In the genomic region with DNA sequence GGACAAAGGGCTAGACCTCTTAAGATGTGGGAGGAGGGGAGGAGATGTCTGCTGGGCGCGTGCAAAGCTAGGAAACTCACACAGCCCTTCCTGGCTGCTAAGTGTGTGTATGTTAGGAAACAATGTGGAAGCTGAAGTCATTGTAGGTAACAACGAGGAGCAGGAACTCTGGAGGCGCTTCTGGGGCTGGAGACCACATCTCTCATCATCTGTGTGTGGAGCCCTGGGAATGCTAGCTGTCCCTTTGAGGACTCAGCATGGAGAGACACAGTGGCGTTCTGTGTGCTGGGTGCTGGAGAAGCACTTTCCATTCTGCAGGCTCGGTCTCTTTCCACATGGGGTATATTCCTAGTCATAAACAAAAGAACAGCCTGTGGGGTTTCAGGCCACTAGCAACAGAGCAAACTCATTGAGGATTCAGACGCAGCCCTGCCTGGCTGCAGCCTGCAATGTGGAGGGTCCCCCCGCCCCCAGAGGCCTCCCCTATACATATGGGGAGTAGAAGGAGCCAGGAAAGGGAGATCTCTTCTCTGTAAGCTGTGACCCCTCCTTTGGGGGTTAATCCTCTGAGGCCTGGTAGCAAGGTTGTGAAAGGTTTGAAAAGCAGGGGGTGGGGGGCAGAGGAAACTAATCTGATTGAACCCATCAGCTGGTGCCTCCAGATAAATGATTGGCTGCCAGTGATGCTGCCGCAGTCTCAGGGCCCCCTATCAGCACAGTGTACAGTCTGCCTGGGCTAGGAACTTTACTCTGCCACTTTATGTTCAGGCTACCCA, we compare ENCODE assay signal across 10 mouse cellular contexts. TPM values are rescaled to one million over a fixed set of nuclear protein-coding genes. Genes with fewer than 3 reads are reported as not detected.
DNase-seq lines count a peak whose midpoint lies in the region; ATAC-seq and TF ChIP-seq lines count a peak whose summit lies in the region.
"Had no signal": no experiment of that assay in that cellular context is flagged by ENCODE, and none has a peak within 500 bp of the region (broad histone marks: within the 10 kb centered on the region; RNA-seq: fewer than 3 reads in every experiment).

No protein-coding gene starts in this region.

- intact Hi-C loops in heart, postnatal 14 days (cut with DNase I): no loop called here

- peak; percentile 84 for ATAC-seq in lung, embryonic 14.5 days (ENCODE audit: insufficient read depth)
- ATAC-seq in hematopoietic stem cell, adult 5-6 weeks (replicated peaks in 1 of 2; ENCODE audit: insufficient read depth in 1 of 2, low FRiP score in 2 of 2, low TSS enrichment in 1 of 2, low read depth in 1 of 2, poor library complexity in 2 of 2, severe bottlenecking in 2 of 2): peak; percentile 9 to 86; a peak in 3 of 4 replicates
- ATAC-seq in stomach, embryonic 16.5 days (ENCODE audit: insufficient read depth, low FRiP score): peak; percentile 63; the same call in 1 of the 2 replicates

- H3K27ac ChIP-seq in lung, embryonic 14.5 days (ENCODE audit: low read depth): peak overlapping the region; percentile 90
- peak overlapping the region; percentile 81 for H3K27ac ChIP-seq in stomach, embryonic 16.5 days (ENCODE audit: low read length)

- no peak for DNase-seq in lung, embryonic 14.5 days
- no peak for DNase-seq in lung, postnatal 25 days (ENCODE audit: low spot score)
- DNase-seq in lung, postnatal 14 days: peak; percentile 28
- no peak for DNase-seq in adrenal gland, postnatal 10 days
- no peak for DNase-seq in cerebellum, postnatal 36 days
- DNase-seq in heart, postnatal 14 days: no peak
- DNase-seq: thymus, adult 18-20 months had no signal

- no peaks in the 10 kb centered on the region for H3K27me3 ChIP-seq in lung, embryonic 14.5 days (ENCODE audit: insufficient read depth, low read length)
- H3K27me3 ChIP-seq in stomach, embryonic 16.5 days (ENCODE audit: control insufficient read depth, insufficient read depth, low read length): no peaks in the 10 kb centered on the region

- peak overlapping the region; percentile 33; the same call in 1 of the 2 replicates for H3K9ac ChIP-seq in lung, embryonic 14.5 days
- H3K9ac ChIP-seq in stomach, embryonic 16.5 days (ENCODE audit: low read length): peak overlapping the region; percentile 49; the same call in 1 of the 2 replicates

- H3K4me2 ChIP-seq in lung, embryonic 14.5 days: peak overlapping the region; percentile 10
- peak overlapping the region; percentile 28; the same call in 1 of the 2 replicates for H3K4me2 ChIP-seq in stomach, embryonic 16.5 days (ENCODE audit: low read depth, low read length)

- no peaks in the 10 kb centered on the region for H3K9me3 ChIP-seq in lung, embryonic 14.5 days (ENCODE audit: low read depth, low read length)
- no peaks in the 10 kb centered on the region for H3K9me3 ChIP-seq in stomach, embryonic 16.5 days (replicated peaks; ENCODE audit: control insufficient read depth, low read length)

- TF ChIP-seq CTCF in lung, embryonic 14.5 days (IDR thresholded peaks at IDR 0.05; ENCODE audit: low read depth): no peak

- WGBS in lung, embryonic 14.5 days: 9% methylated on average over 9 of the region's 9 CpGs
- WGBS in stomach, embryonic 16.5 days: 18% methylated on average over 9 of the region's 9 CpGs

- H3K4me3 ChIP-seq in lung, embryonic 14.5 days (ENCODE audit: low read depth, low read length): no peak overlapping the region
- H3K4me3 ChIP-seq in stomach, embryonic 16.5 days (replicated peaks; ENCODE audit: low read length): no peak overlapping the region

- H3K36me3 ChIP-seq in lung, embryonic 14.5 days (ENCODE audit: insufficient read depth): peaks cover 17% of the 10 kb centered on the region; the same call in 1 of the 2 replicates
- no peaks in the 10 kb centered on the region for H3K36me3 ChIP-seq in stomach, embryonic 16.5 days (ENCODE audit: control insufficient read depth, insufficient read depth, low read length)

- H3K4me1 ChIP-seq in lung, embryonic 14.5 days (ENCODE audit: insufficient read depth): peaks cover 13% of the 10 kb centered on the region; the same call in 1 of the 2 replicates
- H3K4me1 ChIP-seq in stomach, embryonic 16.5 days (ENCODE audit: control insufficient read depth, insufficient read depth, low read length): peaks cover 17% of the 10 kb centered on the region

RNA-seq across cellular contexts. Expression of a gene that starts 11.3 kb away (rescaled TPM):
- polyA plus RNA-seq in lung, embryonic 14.5 days (2014; fragmentation: Nextera tagmentation; extraction: Ambion mirVana): 6.9 and 7.6 TPM in 2 replicates
- 0.40 and 1.3 TPM in 2 replicates for total RNA-seq in hematopoietic stem cell, adult 5-6 weeks (2017)
- 3.4 and 3.5 TPM in 2 replicates for polyA plus RNA-seq in stomach, embryonic 16.5 days (2015; fragmentation: Nextera tagmentation; extraction: Ambion mirVana)
- 1 to 10 TPM; 1.8 TPM for total RNA-seq in adrenal gland, postnatal 10 days (2021)
- total RNA-seq in heart, postnatal 14 days (2021): 1 to 10 TPM; 1.2 to 1.6 TPM
- total RNA-seq: MEL had no signal

RNA-seq across cellular contexts. Expression of a gene that starts 25.8 kb away (rescaled TPM):
- polyA plus RNA-seq in lung, embryonic 14.5 days (2014; fragmentation: Nextera tagmentation; extraction: Ambion mirVana): not detected in 2 replicates
- total RNA-seq in hematopoietic stem cell, adult 5-6 weeks (2017): not detected in 2 replicates
- 3.1 and 3.2 TPM in 2 replicates for polyA plus RNA-seq in stomach, embryonic 16.5 days (2015; fragmentation: Nextera tagmentation; extraction: Ambion mirVana)
- not detected for total RNA-seq in adrenal gland, postnatal 10 days (2021)
- total RNA-seq in heart, postnatal 14 days (2021): not detected
- total RNA-seq: MEL had no signal

RNA-seq across cellular contexts. Expression of a gene that starts 47.0 kb away (rescaled TPM):
- polyA plus RNA-seq in lung, embryonic 14.5 days (2014; fragmentation: Nextera tagmentation; extraction: Ambion mirVana): 28.1 and 32.9 TPM in 2 replicates
- total RNA-seq in hematopoietic stem cell, adult 5-6 weeks (2017): 2.5 and 3.1 TPM in 2 replicates
- 9.9 and 11.0 TPM in 2 replicates for polyA plus RNA-seq in stomach, embryonic 16.5 days (2015; fragmentation: Nextera tagmentation; extraction: Ambion mirVana)
- total RNA-seq in adrenal gland, postnatal 10 days (2021): 1 to 10 TPM; 8.4 to 9.9 TPM
- total RNA-seq in heart, postnatal 14 days (2021): 1 to 10 TPM; 7.4 to 8.5 TPM
- total RNA-seq: MEL had no signal
